Mouse (Mus musculus) bone marrow macrophage, adult 2 months (primary cell): ENCODE results near the gene Emp3.

Experiments used
- CTCF ChIP-seq: IDR thresholded peaks from 2 replicates; pipeline ENCODE4 v1.5.1; 2012; ENCODE audit warnings: low read depth, mild to moderate bottlenecking, low read length, moderate library complexity
- POLR2A ChIP-seq: IDR thresholded peaks from 2 replicates; pipeline ENCODE4 v1.6.1; 2012; ENCODE audit warnings: mild to moderate bottlenecking, low read depth, low read length, borderline replicate concordance

- no peak for TF ChIP-seq POLR2A
- no peak; the same call in 1 of the 2 replicates for TF ChIP-seq CTCF
Observed at GRCm38 (mm10) chr7:45919761-45920160, 1.4 kb downstream of the Emp3 start.
